Mouse (Mus musculus) bone marrow macrophage, adult 2 months (primary cell): ENCODE data around the gene Adgrl2. TPM values are rescaled to one million over a fixed set of nuclear protein-coding genes. Genes with fewer than 3 reads are reported as not detected.

ENCODE experiments used
- H3K27ac ChIP-seq: 2 replicates; pipeline ENCODE4 v1.5.1; 2012; ENCODE audit warnings: low read depth, low read length; ENCODE audit not compliant: insufficient read depth
- H3K4me1 ChIP-seq: 2 replicates; pipeline ENCODE4 v1.6.1; 2012; ENCODE audit warnings: low read length; ENCODE audit not compliant: control insufficient read depth, insufficient read depth
- H3K4me3 ChIP-seq: 2 replicates; pipeline ENCODE4 v1.5.1; 2012; ENCODE audit warnings: mild to moderate bottlenecking, low read length, moderate library complexity; ENCODE audit not compliant: insufficient read depth
- CTCF ChIP-seq: IDR thresholded peaks from 2 replicates; pipeline ENCODE4 v1.5.1; 2012; ENCODE audit warnings: low read depth, mild to moderate bottlenecking, low read length, moderate library complexity
- POLR2A ChIP-seq: IDR thresholded peaks from 2 replicates; pipeline ENCODE4 v1.6.1; 2012; ENCODE audit warnings: mild to moderate bottlenecking, low read depth, low read length, borderline replicate concordance
- polyA plus RNA-seq: library from polyadenylated mRNA; stranded (reverse); fragments of >200 nt; gene quantifications from 2 replicates; pipeline ENCODE4 v1.2.4, GENCODE M21; 2012; ENCODE audit not compliant: missing spikeins, insufficient read depth, insufficient read length

Gene Adgrl2
- polyA plus RNA-seq, 1 experiment = 42.2 TPM

DNA sequence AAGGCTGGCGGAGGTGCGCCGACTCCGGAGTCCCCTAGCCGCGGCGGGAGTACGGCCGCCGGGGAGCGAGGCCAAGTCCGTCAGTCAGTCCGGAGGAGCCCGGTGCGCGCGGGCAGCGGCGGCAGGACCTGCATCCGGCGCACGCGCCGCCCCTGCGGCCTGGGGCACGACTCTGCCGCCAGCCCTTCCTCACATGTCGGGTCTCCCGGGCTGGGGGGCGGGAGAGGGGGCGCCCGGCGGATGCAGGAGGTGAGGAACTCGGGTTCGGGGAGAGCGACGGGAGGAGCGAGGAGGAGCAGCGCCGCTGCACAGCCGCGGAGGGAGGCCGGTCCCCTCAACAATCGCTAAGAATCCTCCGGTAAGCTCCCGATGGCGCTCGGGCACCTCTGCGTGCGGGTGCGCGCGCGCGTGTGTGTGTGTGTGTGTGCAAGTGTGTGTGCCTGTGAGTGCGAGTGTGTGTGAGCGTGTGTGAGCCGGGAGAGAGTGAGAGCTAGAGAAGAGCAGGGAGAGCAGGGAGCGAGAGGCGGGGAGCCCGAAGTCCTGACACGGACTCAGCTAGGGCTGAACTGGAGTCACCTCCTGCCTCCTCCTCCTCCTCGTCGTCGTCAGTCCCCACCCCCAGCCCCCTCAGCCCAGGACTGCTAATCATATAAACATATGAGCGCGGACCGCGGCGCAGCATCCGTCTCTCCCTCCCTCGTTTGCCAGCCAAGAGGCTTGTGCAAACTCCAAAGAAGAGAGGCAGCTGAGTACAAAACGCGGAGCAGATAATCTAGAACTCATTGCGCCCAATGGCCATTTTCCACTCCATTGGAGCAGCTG lies 1.1 kb downstream of the Adgrl2 start:
- Histone ChIP-seq H3K4me3 (peak overlapping the region; percentile 70), H3K4me1 (peaks cover 12% of the 10 kb centered on the region), H3K27ac (peak overlapping the region; percentile 48)
- no peak for TF ChIP-seq POLR2A
- no peak for TF ChIP-seq CTCF

DNA sequence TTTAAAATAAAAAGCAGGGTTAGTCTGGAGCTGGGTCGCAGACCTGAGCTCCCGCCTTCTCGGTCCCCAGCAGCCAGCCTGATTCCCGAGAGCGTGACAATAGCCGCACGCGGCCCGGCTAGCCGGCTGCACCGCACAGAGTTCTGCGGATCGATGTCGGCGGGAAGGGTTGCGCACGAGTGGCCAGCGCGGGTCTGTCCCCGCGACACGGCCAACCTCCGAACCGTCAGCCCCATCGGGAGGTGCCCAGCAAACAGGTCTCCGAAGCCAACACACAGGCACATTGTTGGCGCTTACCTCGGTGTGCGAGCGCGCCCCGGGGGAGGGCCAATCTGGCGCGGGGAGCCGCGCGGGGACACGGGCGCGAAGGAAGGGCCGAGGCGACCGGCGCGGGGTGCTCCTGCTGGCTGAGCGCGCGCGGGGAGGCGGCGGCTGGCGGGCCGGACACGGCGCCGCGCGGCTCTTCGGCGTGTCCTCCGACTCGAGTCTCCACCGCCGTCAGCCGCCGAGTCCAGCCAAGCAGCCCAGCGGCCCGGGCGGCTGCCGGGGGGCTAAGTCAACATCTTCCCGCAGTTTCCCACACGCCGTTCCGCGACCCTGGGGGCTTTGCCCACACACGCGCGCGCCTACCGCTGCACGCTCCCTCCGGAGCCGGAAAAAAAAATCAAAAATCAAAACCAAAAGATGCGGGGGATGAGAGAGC lies 1.9 kb downstream of the Adgrl2 start:
- peak overlapping the region; percentile 48 for H3K27ac ChIP-seq
- TF ChIP-seq POLR2A (no peak), CTCF (no peak)
- peak overlapping the region; percentile 70 for H3K4me3 ChIP-seq
- H3K4me1 ChIP-seq = peaks cover 15% of the 10 kb centered on the region

DNA sequence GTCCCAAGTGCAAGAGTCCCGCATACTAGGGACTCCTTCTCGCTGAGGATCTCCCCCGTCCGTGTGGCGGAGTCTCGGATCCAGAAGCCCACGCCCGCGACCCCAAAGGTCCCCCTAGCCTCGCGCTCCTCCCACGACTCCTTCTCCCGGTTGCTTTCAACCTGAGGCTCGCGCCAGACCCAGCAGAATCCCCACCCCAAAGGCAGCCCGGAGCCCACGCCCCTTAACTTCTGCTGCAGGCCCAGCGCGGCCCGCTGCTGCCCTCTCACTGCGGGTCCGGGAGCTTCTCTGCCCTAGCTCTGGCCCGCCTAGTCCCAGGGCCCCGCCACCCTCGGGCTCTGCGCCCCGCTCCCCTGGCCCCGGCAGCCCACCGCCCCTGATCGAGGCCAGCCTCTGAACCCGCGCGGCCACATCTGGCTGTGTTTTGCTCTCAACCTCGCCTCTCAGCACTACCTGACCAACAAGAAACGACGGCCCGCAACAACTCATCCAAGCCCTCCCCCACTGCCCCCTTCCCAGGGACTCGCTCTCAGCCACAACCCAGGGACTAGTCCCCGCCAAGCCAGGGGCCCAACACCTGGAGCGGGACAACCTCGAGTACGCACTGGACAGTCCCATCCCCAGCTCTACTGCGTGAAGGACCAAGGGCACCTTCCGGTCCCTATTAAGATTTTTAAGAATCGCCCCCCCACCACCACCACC lies 2.6 kb downstream of the Adgrl2 start:
- Histone ChIP-seq H3K27ac (peak overlapping the region; percentile 29), H3K4me1 (peaks cover 15% of the 10 kb centered on the region), H3K4me3 (peak overlapping the region; percentile 70)
- no peak for TF ChIP-seq POLR2A
- peak; percentile 52 for TF ChIP-seq CTCF

DNA sequence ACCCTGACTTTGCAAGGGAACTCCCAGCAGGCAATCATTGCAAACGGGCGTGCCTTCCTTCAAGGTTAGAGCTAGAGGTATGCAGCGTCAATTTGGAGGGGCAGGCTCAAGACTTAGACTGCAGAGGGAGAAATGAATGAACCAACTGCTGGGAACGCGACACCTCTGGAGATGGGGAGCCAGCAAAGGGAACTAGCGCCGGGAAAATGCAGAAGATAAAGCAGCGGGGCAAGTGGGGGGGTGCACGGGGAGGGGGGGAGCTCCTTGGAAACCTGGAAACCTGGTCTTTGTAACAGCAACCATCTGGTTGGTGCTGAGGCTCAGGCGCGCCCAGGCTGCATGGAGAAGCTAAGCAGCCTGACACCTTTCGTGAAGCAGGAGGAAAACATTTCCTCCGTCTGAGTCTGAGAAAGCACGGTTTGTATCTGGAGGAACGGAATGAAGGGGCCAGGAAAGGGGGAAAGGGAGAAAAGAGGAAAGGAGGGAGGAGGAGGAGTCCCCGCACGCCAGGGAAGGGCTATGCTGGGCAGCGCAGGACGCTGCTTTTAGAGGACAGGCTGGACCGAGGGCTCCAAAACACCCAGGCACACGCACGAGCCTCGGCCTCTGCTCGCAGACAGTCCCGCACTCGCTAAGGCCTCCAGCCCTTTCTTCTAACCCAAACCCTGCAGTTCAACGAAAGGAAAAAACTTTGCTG lies 3.3 kb downstream of the Adgrl2 start:
- Histone ChIP-seq H3K27ac (peak overlapping the region; percentile 29), H3K4me3 (peak overlapping the region; percentile 70), H3K4me1 (peaks cover 15% of the 10 kb centered on the region)
- TF ChIP-seq POLR2A (no peak), CTCF (no peak)

DNA sequence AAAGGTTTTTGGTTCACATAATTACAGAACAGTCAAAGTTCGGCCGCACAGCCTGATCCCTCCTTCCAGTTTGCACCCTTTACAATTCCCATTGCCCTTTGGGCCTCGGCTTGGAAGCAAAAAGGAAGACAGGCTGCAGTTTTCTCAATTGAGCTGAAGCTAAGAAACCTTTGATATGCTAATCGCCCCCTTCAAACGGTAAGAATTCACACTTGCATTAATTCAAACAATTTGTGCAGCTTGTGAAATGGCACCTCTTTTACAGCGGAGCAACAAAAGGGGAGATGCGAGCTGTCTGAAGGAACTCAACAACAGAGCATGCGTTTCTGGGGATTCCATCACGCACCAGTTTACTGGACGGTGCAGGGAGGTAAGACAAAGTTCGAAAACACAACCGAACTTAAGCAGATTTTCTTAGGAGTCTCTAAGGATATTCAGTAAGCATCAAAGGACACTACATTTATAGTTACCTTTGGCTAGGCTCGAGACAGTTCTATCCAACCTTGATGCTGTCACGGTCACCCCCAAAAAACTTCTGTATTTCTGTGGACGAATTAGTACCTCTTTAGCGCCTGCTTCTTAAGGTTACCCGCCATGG lies 4.0 kb downstream of the Adgrl2 start:
- Histone ChIP-seq H3K27ac (no peak overlapping the region), H3K4me1 (peaks cover 20% of the 10 kb centered on the region), H3K4me3 (peak overlapping the region; percentile 70)
- no peak for TF ChIP-seq CTCF
- TF ChIP-seq POLR2A = no peak

DNA sequence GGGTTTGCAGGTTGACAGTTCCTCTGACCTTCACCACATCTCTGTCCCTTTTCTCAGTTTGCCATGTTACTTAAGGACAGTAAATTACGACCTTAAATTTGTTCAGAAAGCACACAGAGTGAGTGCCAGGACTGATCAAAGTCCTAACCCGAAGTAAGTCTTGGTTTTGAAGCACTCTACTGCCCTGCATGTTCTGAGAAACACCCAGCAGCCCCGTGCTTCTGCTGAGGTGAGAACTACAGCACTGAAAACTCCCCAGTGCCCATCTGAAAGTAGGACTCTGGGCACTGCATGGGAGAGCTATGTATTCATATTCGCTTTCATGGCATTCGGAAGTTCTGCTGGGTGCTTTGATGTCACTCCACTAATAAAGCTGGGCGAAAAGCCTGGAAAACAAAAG lies 6.0 kb downstream of the Adgrl2 start:
- Histone ChIP-seq H3K4me1 (peaks cover 25% of the 10 kb centered on the region), H3K27ac (no peak overlapping the region), H3K4me3 (no peak overlapping the region)
- TF ChIP-seq CTCF = no peak
- TF ChIP-seq POLR2A = no peak

DNA sequence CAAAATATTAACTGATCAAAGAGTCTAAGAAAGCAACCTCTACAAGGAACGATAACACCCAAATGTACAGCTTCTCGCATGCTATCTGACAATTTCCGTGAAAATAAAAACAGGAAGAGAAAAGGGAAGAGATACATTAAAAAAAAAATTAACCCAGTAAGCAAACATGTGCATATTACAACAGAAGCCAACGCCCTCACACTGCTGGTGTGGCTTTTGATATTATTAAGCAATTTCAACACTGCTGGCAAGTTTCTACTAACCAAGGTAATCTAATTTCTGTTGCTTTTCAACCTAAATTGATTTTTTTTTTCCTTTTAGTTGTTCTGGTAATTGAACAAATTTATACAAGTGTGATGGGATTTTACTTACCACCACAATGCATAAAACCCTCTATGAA lies 8.0 kb downstream of the Adgrl2 start:
- H3K4me1 ChIP-seq = peaks cover 33% of the 10 kb centered on the region
- TF ChIP-seq POLR2A = no peak
- no peak for TF ChIP-seq CTCF
- peak overlapping the region; percentile 64 for H3K27ac ChIP-seq

DNA sequence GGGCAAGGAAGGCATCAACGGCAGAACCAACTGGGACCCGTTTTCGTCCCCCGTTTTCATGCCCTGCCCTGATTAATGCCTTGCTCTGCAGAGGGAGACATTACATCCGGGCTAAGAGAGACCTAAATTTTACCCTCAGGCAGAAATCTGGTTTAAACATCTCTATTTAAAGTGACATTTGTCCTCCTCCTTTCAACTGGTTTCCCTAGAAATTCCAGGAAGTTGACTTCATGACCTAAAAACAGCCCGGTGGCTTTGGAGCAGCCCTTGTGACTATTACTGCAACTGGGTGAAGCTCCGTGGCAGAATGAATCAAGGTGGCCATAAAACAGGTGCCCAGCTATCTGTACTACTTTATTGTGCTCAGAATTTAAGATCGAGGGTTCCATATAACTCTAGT lies 8.6 kb downstream of the Adgrl2 start:
- no peak for TF ChIP-seq POLR2A
- TF ChIP-seq CTCF = no peak
- Histone ChIP-seq H3K4me3 (peak overlapping the region; percentile 33), H3K4me1 (peaks cover 33% of the 10 kb centered on the region), H3K27ac (peak overlapping the region; percentile 64)

More for the DNA sequence above, 8.0 kb downstream of the Adgrl2 start:
- peak overlapping the region; percentile 33 for H3K4me3 ChIP-seq

DNA sequence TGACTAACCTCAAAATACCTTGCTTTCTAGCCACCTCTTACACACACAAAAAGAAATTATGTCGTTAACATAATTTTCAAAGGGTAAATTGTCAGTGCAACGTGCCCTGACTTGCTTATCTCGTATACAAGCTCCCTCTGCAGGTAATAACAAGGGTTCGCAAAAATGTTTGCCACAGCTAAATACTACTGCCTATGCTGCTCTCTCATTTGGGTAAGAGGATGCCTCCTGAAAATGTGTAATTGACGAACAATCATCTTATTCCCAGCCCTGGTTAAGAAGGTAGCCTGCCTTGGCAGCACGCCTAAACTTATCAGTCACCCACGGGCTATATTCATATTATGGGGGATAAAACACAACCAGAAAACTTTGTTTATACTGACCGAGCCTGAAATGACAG lies 11.8 kb downstream of the Adgrl2 start:
- TF ChIP-seq CTCF (no peak), POLR2A (no peak)
- Histone ChIP-seq H3K4me1 (peaks cover 18% of the 10 kb centered on the region), H3K27ac (no peak overlapping the region), H3K4me3 (no peak overlapping the region)
